Mouse (Mus musculus) liver, embryonic 14.5 days (tissue): ENCODE data around the gene Folh1. TPM values are rescaled to one million over a fixed set of nuclear protein-coding genes. Genes with fewer than 3 reads are reported as not detected.
"Not testable (repeated sequence)": the region's sequence is repeated elsewhere in the genome, so short reads cannot be mapped to it uniquely, and the experiment has no call there.

Experiments
- ATAC-seq: fragments of 200-750 bp; cut with Nextera tagmentation; 2 replicates; pipeline ENCODE4 v1.8.0; 2017; ENCODE audit warnings: moderate number of reproducible peaks, mild to moderate bottlenecking, moderate library complexity; ENCODE audit not compliant: insufficient read depth
- DNase-seq, 3 experiments: peaks; one replicate each; pipeline ENCODE4 v3.0.0-alpha.2; 2012 to 2013; ENCODE audit warnings: low read depth in 3 of 3, low spot score in 3 of 3
- H3K27ac ChIP-seq: fragments of 300-500 bp; sonication (generic); 2 replicates; pipeline ENCODE4 v1.5.1; 2014; ENCODE audit warnings: moderate library complexity, mild to moderate bottlenecking, control low read depth, inconsistent platforms
- H3K27me3 ChIP-seq: fragments of 300-500 bp; sonication (generic); 2 replicates; pipeline ENCODE4 v1.6.1; 2014; ENCODE audit warnings: mild to moderate bottlenecking, low read length, moderate library complexity; ENCODE audit not compliant: control insufficient read depth, insufficient read depth
- H3K36me3 ChIP-seq: fragments of 300-500 bp; sonication (generic); replicated peaks from 2 replicates; pipeline ENCODE4 v1.6.1; 2014; ENCODE audit warnings: low read depth; ENCODE audit not compliant: control insufficient read depth, insufficient read depth
- H3K4me1 ChIP-seq, 2 experiments: fragments of 200-500 bp in 1 of 2; fragments of 300-500 bp in 1 of 2; sonication (generic) in 1 of 2; replicated peaks; 2 replicates each; pipeline ENCODE4 v1.6.1; 2012 to 2014; ENCODE audit warnings: antibody characterized with exemption in 1 of 2, inconsistent platforms in 1 of 2, low read length in 1 of 2; ENCODE audit not compliant: control insufficient read depth in 2 of 2, insufficient read depth in 2 of 2
- H3K4me2 ChIP-seq: fragments of 300-500 bp; sonication (generic); 2 replicates; pipeline ENCODE4 v1.6.1; 2014; ENCODE audit warnings: low read depth, mild to moderate bottlenecking, control low read depth, moderate library complexity
- H3K4me3 ChIP-seq, 2 experiments: fragments of 200-500 bp in 1 of 2; fragments of 300-500 bp in 1 of 2; sonication (generic) in 1 of 2; 2 replicates each; pipeline ENCODE4 v1.5.1; 2012 to 2014; ENCODE audit warnings: low read depth in 2 of 2, low read length in 2 of 2, mild to moderate bottlenecking in 2 of 2, control low read depth in 1 of 2, inconsistent platforms in 1 of 2, moderate library complexity in 1 of 2; ENCODE audit not compliant: insufficient read depth in 1 of 2
- H3K9ac ChIP-seq: fragments of 300-500 bp; sonication (generic); replicated peaks from 2 replicates; pipeline ENCODE4 v1.6.1; 2014; ENCODE audit warnings: mild to moderate bottlenecking, control low read depth, moderate library complexity
- H3K9me3 ChIP-seq: fragments of 300-500 bp; sonication (generic); 2 replicates; pipeline ENCODE4 v1.6.1; 2016; ENCODE audit warnings: low read length, mixed read lengths; ENCODE audit not compliant: control insufficient read depth
- CTCF ChIP-seq: IDR thresholded peaks from 2 replicates; pipeline ENCODE4 v1.5.1; 2016; ENCODE audit warnings: antibody characterized with exemption, low read depth, control low read depth
- EP300 ChIP-seq: IDR thresholded peaks from 2 replicates; pipeline ENCODE4 v1.6.1; 2016; ENCODE audit warnings: antibody characterized with exemption, low read depth
- WGBS: fragments of 180-500 bp; shearing (Covaris S2); extraction: QIAGEN DNeasy Blood & Tissue Kit; methylation state at CpG from one replicate; pipeline ENCODE4 v1.1.7; 2014; ENCODE audit not compliant: insufficient replicate concordance; 5-methylcytosine and 5-hydroxymethylcytosine counted together
- polyA plus RNA-seq, 2 experiments: library from polyadenylated mRNA; depleted of rRNA in 1 of 2; stranded (reverse) in 1 of 2; unstranded in 1 of 2; fragments of >200 nt; fragmentation: Nextera tagmentation in 1 of 2; extraction: Ambion mirVana in 1 of 2; gene quantifications; 2 replicates each; pipeline versions ENCODE4 v1.2.1 to v1.2.3; 2012 to 2014

Folh1 gene
- polyA plus RNA-seq (2012; rRNA removed) (not detected in 2 replicates), polyA plus RNA-seq (2014; fragmentation: Nextera tagmentation; extraction: Ambion mirVana) (not detected in 2 replicates)

DNA sequence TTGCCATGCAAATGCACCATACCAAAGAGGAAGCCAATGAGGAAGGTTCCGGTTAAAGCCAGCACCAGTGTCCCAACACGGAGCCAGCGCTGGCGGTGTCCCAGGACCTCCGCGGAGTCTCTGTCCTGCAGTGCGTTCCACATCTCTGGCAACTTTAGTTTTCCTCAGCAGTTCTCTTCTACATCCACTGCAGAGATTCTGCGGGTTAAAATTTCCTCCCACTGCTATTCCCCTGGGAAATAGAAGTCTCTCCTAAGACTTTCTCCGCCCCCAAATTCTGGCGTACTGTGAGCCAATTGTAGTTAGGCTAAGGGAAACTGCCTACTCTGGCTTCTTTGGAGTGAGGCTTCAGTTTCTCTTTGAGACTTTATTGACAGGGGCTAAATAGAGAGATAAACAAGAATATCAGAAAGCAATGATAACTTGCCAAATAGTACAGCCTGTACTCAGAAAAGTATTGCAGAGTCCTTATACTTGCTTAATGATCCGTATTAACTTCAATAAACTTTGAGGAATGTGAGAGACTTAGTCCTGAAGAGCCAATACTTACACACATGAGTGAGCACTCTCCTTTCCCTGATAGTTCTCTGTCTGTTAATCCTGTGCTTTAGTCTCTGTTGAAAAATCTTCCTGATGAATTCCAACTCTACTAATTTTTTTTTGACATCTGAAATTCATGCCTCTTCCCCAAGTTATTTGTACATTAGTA, at the start of gene Folh1:
Folh1 (minus strand) TSS at position 327 of the 709 bp plus-strand sequence.
- Histone ChIP-seq H3K27me3 (no peaks in the 10 kb centered on the region), H3K9ac (no peak within 1 kb of the TSS), H3K4me2 (no peak within 1 kb of the TSS), H3K4me3 (no peak within 1 kb of the TSS), H3K4me1 (no peaks in the 10 kb centered on the region), H3K36me3 (no peaks in the 10 kb centered on the region), H3K27ac (no peak within 1 kb of the TSS), H3K9me3 (no peaks in the 10 kb centered on the region)
- DNase-seq (no peak), ATAC-seq (no peak)
- no peak for TF ChIP-seq EP300
- TF ChIP-seq CTCF = no peak
- 6% methylated on average over 11 of the region's 11 CpGs for WGBS

DNA sequence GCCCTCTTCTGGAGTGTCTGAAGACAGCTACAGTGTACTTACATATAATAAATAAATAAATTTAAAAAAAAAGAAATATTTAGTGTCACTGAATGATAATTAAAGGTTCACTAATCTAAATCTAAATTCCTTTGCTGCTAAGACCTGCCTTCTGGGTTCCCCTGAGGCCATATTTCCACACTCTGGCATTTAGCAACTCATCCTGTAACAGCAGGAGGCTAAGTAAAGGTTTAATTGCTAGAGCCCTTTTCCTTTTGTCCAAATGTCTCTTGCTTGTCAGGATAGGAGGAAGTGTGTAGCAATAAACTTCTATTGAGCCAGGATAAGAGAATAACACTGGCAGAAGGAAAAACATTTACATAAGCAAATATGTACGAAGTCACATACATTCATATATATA, 40.7 kb upstream of the Folh1 start:
- Histone ChIP-seq H3K9ac (no peak overlapping the region), H3K27me3 (no peaks in the 10 kb centered on the region), H3K4me3 (no peak overlapping the region), H3K4me2 (no peak overlapping the region), H3K4me1 (no peaks in the 10 kb centered on the region), H3K9me3 (no peaks in the 10 kb centered on the region), H3K27ac (no peak overlapping the region), H3K36me3 (no peaks in the 10 kb centered on the region)
- ATAC-seq (no peak), DNase-seq (no peak)
- 47% methylated on average over 1 of the region's 1 CpGs for WGBS
- TF ChIP-seq EP300 (no peak), CTCF (no peak)

DNA sequence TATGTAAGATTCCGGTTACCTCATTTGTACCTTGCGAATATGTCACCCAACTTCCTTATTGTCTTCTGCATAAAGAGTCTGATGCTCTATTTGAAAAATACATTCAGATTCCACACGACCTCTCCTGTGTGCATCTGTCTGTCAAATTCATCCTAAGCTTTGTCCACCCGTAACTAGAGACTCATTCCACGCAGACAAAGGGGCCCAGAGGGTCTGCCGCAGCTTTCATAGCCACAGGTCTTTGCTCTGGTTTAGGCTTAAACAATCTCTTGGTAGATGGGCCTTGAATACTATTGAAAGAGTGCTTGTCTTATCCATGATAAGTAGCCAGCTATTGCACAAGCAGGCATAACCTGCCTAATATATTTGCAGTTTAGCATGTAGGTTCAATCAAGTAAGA, 40.0 kb upstream of the Folh1 start:
- ATAC-seq, H3K27ac ChIP-seq, H3K27me3 ChIP-seq, H3K36me3 ChIP-seq, H3K4me1 ChIP-seq, H3K9me3 ChIP-seq, DNase-seq, H3K9ac ChIP-seq, H3K4me2 ChIP-seq, H3K4me3 ChIP-seq: not testable (repeated sequence)
- WGBS = 68% methylated on average over 6 of the region's 6 CpGs

DNA sequence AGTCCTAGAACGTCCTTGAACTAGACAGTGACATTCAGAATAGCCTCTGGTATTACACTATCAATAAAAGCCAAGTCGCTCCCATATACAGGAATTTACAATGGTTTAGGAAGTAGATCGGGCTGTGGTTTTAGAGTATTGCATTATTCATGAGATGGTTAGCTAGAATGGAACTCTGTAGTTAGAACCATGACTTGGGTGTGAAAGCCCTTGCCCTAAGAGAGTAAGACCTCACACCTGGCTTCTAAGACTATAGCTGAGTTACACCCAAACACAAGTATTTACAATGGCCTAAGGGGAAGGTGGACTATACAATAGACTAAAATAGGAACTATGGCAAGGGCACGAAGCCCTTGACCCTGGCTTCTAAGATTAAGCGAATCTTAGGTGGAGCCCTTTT, 39.5 kb upstream of the Folh1 start:
- not testable (repeated sequence) for ATAC-seq, H3K27ac ChIP-seq
- WGBS = 71% methylated on average over 4 of the region's 5 CpGs

DNA sequence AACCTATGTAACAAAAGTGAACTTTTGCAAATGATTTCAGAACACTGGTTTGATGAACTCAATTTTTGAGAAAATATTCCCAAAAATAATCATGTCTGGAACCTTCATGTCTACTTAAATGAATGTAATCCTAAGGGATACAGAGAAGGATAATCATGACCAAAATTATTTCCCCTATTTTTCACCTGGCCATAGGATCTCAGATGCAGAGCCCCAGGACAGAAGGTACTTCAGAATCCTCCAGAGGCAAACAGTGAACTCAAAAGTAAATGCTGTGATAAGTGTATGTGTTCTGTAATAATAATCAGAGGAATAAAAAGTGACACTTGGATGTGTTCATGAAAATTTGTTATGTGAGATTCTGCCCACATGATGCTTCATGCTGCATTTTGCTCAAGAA, 19.0 kb upstream of the Folh1 start, which contains the start of gene Vmn2r77:
Vmn2r77 (plus strand) TSS at position 301 of the 400 bp plus-strand sequence.
- Histone ChIP-seq H3K4me2 (no peak within 1 kb of the TSS), H3K27me3 (no peaks in the 10 kb centered on the region), H3K9me3 (no peaks in the 10 kb centered on the region), H3K4me1 (no peaks in the 10 kb centered on the region), H3K27ac (no peak within 1 kb of the TSS), H3K36me3 (no peaks in the 10 kb centered on the region), H3K4me3 (no peak within 1 kb of the TSS), H3K9ac (no peak within 1 kb of the TSS)
- ATAC-seq (no peak), DNase-seq (no peak)
- TF ChIP-seq CTCF = no peak

More for the DNA sequence above, 39.5 kb upstream of the Folh1 start:
- H3K4me1 ChIP-seq, H3K4me3 ChIP-seq, H3K9ac ChIP-seq, H3K9me3 ChIP-seq, DNase-seq, H3K4me2 ChIP-seq, H3K27me3 ChIP-seq, H3K36me3 ChIP-seq: not testable (repeated sequence)
